24 mouse cellular contexts compared by ENCODE assay signal in the genomic region with DNA sequence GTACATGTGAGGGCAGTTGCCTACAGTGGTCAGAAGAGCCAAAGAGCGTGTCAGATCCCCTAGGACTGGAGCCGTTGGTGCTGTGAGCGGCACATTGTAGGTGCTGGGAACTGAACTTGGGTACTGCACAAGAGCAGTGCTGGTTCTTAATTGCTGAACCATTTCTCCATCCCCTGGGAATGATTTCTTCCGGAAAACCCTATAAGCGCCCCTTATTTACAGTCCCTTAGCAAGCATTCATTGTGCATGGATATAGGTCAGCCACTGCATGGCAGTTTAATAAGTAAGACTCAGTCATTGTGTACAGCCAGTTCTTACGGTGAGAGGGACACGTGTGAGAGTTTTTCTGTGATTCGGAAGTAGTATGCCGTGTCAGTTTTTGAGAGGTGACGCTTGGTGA. TPM values are rescaled to one million over a fixed set of nuclear protein-coding genes. Genes with fewer than 3 reads are reported as not detected.
A peak's percentile ranks its signal among the peaks of the same experiment; 100 is the strongest.
DNase-seq lines count a peak whose midpoint lies in the region; ATAC-seq lines count a peak whose summit lies in the region.
"Had no signal": no experiment of that assay in that cellular context is flagged by ENCODE, and none has a peak within 500 bp of the region (broad histone marks: within the 10 kb centered on the region; RNA-seq: fewer than 3 reads in every experiment).

No protein-coding gene starts in this region.

- H3K4me2 ChIP-seq in heart, embryonic 13.5 days: peak overlapping the region; percentile 84; the same call in 1 of the 2 replicates
- peak overlapping the region; percentile 75; the same call in 1 of the 2 replicates for H3K4me2 ChIP-seq in lung, embryonic 15.5 days
- peak overlapping the region; percentile 70; the same call in 1 of the 2 replicates for H3K4me2 ChIP-seq in embryonic facial prominence, embryonic 15.5 days (replicated peaks)

- no peak overlapping the region for H3K27ac ChIP-seq in heart, embryonic 13.5 days (replicated peaks)
- H3K27ac ChIP-seq in lung, embryonic 15.5 days: no peak overlapping the region
- no peak overlapping the region for H3K27ac ChIP-seq in embryonic facial prominence, embryonic 15.5 days (replicated peaks)
- H3K27ac ChIP-seq: embryonic facial prominence, embryonic 12.5 days; forebrain, embryonic 13.5 days; hindbrain, embryonic 13.5 days; kidney, embryonic 15.5 days; stomach, embryonic 15.5 days had no signal

- 89% methylated on average over 10 of the region's 10 CpGs for WGBS in heart, embryonic 13.5 days
- WGBS in lung, embryonic 15.5 days: 92% methylated on average over 10 of the region's 10 CpGs
- 88% methylated on average over 10 of the region's 10 CpGs for WGBS in embryonic facial prominence, embryonic 15.5 days

- peaks cover 21% of the 10 kb centered on the region for H3K4me1 ChIP-seq in heart, embryonic 13.5 days
- peaks cover 25% of the 10 kb centered on the region for H3K4me1 ChIP-seq in lung, embryonic 15.5 days
- H3K4me1 ChIP-seq in embryonic facial prominence, embryonic 15.5 days: peaks cover 15% of the 10 kb centered on the region

- H3K9me3 ChIP-seq in heart, embryonic 13.5 days: no peaks in the 10 kb centered on the region
- H3K9me3 ChIP-seq in lung, embryonic 15.5 days: no peaks in the 10 kb centered on the region
- no peaks in the 10 kb centered on the region for H3K9me3 ChIP-seq in embryonic facial prominence, embryonic 15.5 days (replicated peaks)
- H3K9me3 ChIP-seq: embryonic facial prominence, embryonic 12.5 days; forebrain, embryonic 13.5 days; hindbrain, embryonic 13.5 days; kidney, embryonic 15.5 days; stomach, embryonic 15.5 days had no signal

- no peak for DNase-seq in heart, adult 9 months (ENCODE audit: low spot score in 2 of 2)
- DNase-seq in lung, postnatal 25 days (ENCODE audit: low spot score): no peak
- peak; percentile 27 for DNase-seq in A20 (ENCODE audit: low read depth, low spot score)
- no peak for DNase-seq in B cell, adult 2 months
- no peak for DNase-seq in urinary bladder, postnatal 36 days (ENCODE audit: low spot score in 2 of 2)
- DNase-seq: adrenal gland, adult 8-10 months; cerebellum, adult 11-12 months; kidney, adult 11 months; kidney, postnatal 4 days; layer of hippocampus, adult 9-11 months; midbrain, embryonic 14.5 days; right cerebral cortex, adult 18-20 months; thymus, adult 2 months; thymus, postnatal 4 days had no signal

- no peaks in the 10 kb centered on the region for H3K27me3 ChIP-seq in heart, embryonic 13.5 days (replicated peaks)
- no peaks in the 10 kb centered on the region for H3K27me3 ChIP-seq in lung, embryonic 15.5 days
- H3K27me3 ChIP-seq in embryonic facial prominence, embryonic 15.5 days: no peaks in the 10 kb centered on the region
- H3K27me3 ChIP-seq: embryonic facial prominence, embryonic 12.5 days; forebrain, embryonic 13.5 days; hindbrain, embryonic 13.5 days; kidney, embryonic 15.5 days; stomach, embryonic 15.5 days had no signal

- ATAC-seq in heart, embryonic 13.5 days (ENCODE audit: extremely low read depth, insufficient number of reproducible peaks, low FRiP score, low TSS enrichment): no peak
- ATAC-seq in lung, embryonic 15.5 days (ENCODE audit: borderline replicate concordance, extremely low read depth, low FRiP score, low TSS enrichment): no peak
- no peak for ATAC-seq in embryonic facial prominence, embryonic 15.5 days (ENCODE audit: insufficient number of reproducible peaks, low FRiP score, low TSS enrichment, low read depth)
- ATAC-seq: activated CD4-positive, CD25-positive, alpha-beta regulatory T cell, adult 4 months; forebrain, embryonic 13.5 days; lung, postnatal 0 days had no signal

- H3K4me3 ChIP-seq in heart, embryonic 13.5 days: 0 out of 2 replicates have a peak overlapping the region, but pooled peaks have one; percentile 86
- no peak overlapping the region for H3K4me3 ChIP-seq in lung, embryonic 15.5 days
- no peak overlapping the region for H3K4me3 ChIP-seq in embryonic facial prominence, embryonic 15.5 days (replicated peaks)

- no peaks in the 10 kb centered on the region for H3K36me3 ChIP-seq in heart, embryonic 13.5 days
- H3K36me3 ChIP-seq in lung, embryonic 15.5 days: no peaks in the 10 kb centered on the region
- no peaks in the 10 kb centered on the region for H3K36me3 ChIP-seq in embryonic facial prominence, embryonic 15.5 days
- H3K36me3 ChIP-seq: embryonic facial prominence, embryonic 12.5 days; hindbrain, embryonic 13.5 days; kidney, embryonic 15.5 days; stomach, embryonic 15.5 days had no signal

- H3K9ac ChIP-seq in heart, embryonic 13.5 days: no peak overlapping the region
- no peak overlapping the region for H3K9ac ChIP-seq in lung, embryonic 15.5 days
- H3K9ac ChIP-seq in embryonic facial prominence, embryonic 15.5 days: no peak overlapping the region
- H3K9ac ChIP-seq: kidney, embryonic 15.5 days; stomach, embryonic 15.5 days had no signal

RNA-seq across cellular contexts. Expression of gene Mapkap1, which starts 1.8 kb away (rescaled TPM):
- 54.5 and 63.3 TPM in 2 replicates for polyA plus RNA-seq in heart, embryonic 13.5 days (2015; fragmentation: Nextera tagmentation; extraction: Ambion mirVana)
- polyA plus RNA-seq in lung, embryonic 15.5 days (2015; fragmentation: Nextera tagmentation; extraction: Ambion mirVana): 97.3 and 100 TPM in 2 replicates
- 103 and 104 TPM in 2 replicates for polyA plus RNA-seq in embryonic facial prominence, embryonic 15.5 days (2015; fragmentation: Nextera tagmentation; extraction: Ambion mirVana)

RNA-seq across cellular contexts. Expression of gene Pbx3, which starts 35.4 kb away (rescaled TPM):
- polyA plus RNA-seq in heart, embryonic 13.5 days (2015; fragmentation: Nextera tagmentation; extraction: Ambion mirVana): 19.1 and 20.4 TPM in 2 replicates
- 28.3 and 28.6 TPM in 2 replicates for polyA plus RNA-seq in lung, embryonic 15.5 days (2015; fragmentation: Nextera tagmentation; extraction: Ambion mirVana)
- polyA plus RNA-seq in embryonic facial prominence, embryonic 15.5 days (2015; fragmentation: Nextera tagmentation; extraction: Ambion mirVana): 21.1 and 21.6 TPM in 2 replicates
